Mouse (Mus musculus): ENCODE data around the gene Tmem41b. TPM values are rescaled to one million over a fixed set of nuclear protein-coding genes. Genes with fewer than 3 reads are reported as not detected.

The Tmem41b gene
- total and polyA plus RNA-seq, 3 experiments = 45.9 to 86.9 TPM; not detected in 1

DNA sequence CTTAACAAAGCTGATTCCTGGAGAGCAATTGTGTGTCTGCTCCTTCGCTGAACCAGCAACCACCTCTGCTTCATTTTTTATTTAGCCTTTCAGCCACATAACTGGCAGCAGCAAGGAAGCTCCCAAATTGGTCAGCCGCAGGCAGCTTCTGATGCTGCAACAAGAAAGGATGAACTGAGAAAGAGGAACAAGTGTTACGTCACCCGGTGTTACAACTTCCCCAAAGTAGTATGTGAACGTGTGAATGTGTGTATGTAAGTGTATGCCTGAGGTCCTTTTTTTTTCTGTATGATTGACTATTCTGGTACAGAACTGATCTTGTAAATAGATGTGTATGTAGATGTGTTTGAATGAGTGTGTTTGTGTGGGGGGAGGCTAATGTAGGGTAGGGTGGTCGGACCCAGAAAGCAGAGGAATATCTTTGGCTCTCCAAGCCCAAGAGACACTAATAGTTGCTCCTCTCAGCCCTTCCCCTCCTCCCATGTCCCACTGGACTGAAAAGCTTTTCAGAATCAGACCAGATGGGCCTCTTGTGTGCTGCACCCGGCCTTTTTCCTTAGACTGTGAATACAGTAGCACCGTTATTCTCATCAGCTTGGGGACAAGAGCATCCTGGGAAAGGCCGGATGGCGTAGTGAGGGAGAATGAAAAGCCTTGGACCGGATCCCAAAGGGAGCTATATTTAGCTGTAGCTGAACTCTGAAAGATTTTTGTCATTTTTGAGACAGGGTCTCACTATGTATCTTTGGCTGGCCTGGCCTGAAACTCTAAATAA lies 18.7 kb downstream of the Tmem41b start:
- Histone ChIP-seq H3K27ac (ENCODE audit: control insufficient read depth, low read depth, low read length) (no peak overlapping the region), H3K36me3 (ENCODE audit: control insufficient read depth in 1 of 2, insufficient read depth in 2 of 2, low read length in 2 of 2) (peaks cover 2 to 6% of the 10 kb centered on the region in 2 experiments; a peak in 3 of 4 replicates), H3K9ac (ENCODE audit: control insufficient read depth, low read depth, low read length, poor library complexity, severe bottlenecking) (no peak overlapping the region), H3K79me2 (ENCODE audit: control insufficient read depth, insufficient read depth, low read length, poor library complexity) (no peaks in the 10 kb centered on the region), H3K9me3 (replicated peaks; ENCODE audit: insufficient read depth, low read length) (no peaks in the 10 kb centered on the region), H3K4me3 (ENCODE audit: control insufficient read depth in 1 of 2, insufficient read depth in 1 of 2, low read depth in 2 of 2, low read length in 2 of 2) (no peak overlapping the region), H3K4me1 (ENCODE audit: control insufficient read depth in 1 of 2, insufficient read depth in 2 of 2, low read length in 2 of 2) (peaks cover 2 to 7% of the 10 kb centered on the region in 2 experiments; a peak in 2 of 4 replicates), H3K27me3 (ENCODE audit: control insufficient read depth in 1 of 2, insufficient read depth in 2 of 2, low read length in 2 of 2) (no peaks in the 10 kb centered on the region)
- TF ChIP-seq MYC (IDR thresholded peaks at IDR 0.05; ENCODE audit: low read depth, low read length) (peak; percentile 56; the same call in 1 of the 2 replicates), ETS1 (IDR thresholded peaks at IDR 0.05; ENCODE audit: low read depth, low read length) (peak; percentile 63; the same call in 1 of the 2 replicates), HCFC1 (IDR thresholded peaks at IDR 0.05; ENCODE audit: low read depth, low read length) (peak; percentile 19; the same call in 1 of the 2 replicates), SIN3A (IDR thresholded peaks at IDR 0.05; ENCODE audit: low read length) (0 out of 2 replicates have a peak, but pooled peaks have one; percentile 25), EP300 (IDR thresholded peaks at IDR 0.05; ENCODE audit: low read depth in 1 of 2, low read length in 2 of 2) (peak in 1 of 2 experiments; percentile 65; a peak in 2 of 4 replicates), NELFE (IDR thresholded peaks at IDR 0.05; ENCODE audit: low read depth, low read length) (no peak), CHD1 (IDR thresholded peaks at IDR 0.05; ENCODE audit: low read depth, low read length) (no peak), MYB (IDR thresholded peaks at IDR 0.05; ENCODE audit: low read depth, low read length) (no peak), ZNF384 (IDR thresholded peaks at IDR 0.05; ENCODE audit: low read depth, low read length) (peak; percentile 81)
- DNase-seq (ENCODE audit: low read depth, low spot score) = peak; percentile 90

DNA sequence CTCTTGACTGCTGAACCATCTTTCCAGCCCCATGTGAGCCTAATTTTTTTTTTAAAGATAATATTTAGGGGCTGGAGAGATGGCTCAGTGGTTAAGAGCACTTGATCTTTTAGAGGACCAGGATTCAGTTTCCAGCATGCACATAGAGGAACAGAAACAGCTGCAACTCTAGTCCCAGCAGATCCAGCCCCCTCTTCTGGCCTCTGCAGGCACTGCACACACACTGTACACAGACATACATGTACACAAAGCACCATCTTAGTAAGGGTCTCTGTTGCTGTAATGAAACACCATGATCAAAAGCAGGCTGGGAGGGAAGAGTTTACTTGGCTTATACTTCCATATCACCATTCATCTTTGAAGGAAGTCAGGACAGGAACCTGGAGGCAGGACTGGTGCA lies 21.1 kb downstream of the Tmem41b start:
- Histone ChIP-seq H3K27me3 (ENCODE audit: control insufficient read depth in 1 of 2, insufficient read depth in 2 of 2, low read length in 2 of 2) (no peaks in the 10 kb centered on the region), H3K4me1 (ENCODE audit: control insufficient read depth in 1 of 2, insufficient read depth in 2 of 2, low read length in 2 of 2) (peaks cover 6 to 10% of the 10 kb centered on the region in 2 experiments), H3K79me2 (ENCODE audit: control insufficient read depth, insufficient read depth, low read length, poor library complexity) (no peaks in the 10 kb centered on the region), H3K27ac (ENCODE audit: control insufficient read depth, low read depth, low read length) (no peak overlapping the region), H3K36me3 (ENCODE audit: control insufficient read depth in 1 of 2, insufficient read depth in 2 of 2, low read length in 2 of 2) (peaks cover 0 to 9% of the 10 kb centered on the region in 2 experiments; a peak in 1 of 4 replicates), H3K4me3 (ENCODE audit: control insufficient read depth in 1 of 2, insufficient read depth in 1 of 2, low read depth in 2 of 2, low read length in 2 of 2) (no peak overlapping the region), H3K9me3 (replicated peaks; ENCODE audit: insufficient read depth, low read length) (no peaks in the 10 kb centered on the region), H3K9ac (ENCODE audit: control insufficient read depth, low read depth, low read length, poor library complexity, severe bottlenecking) (no peak overlapping the region)
- DNase-seq (ENCODE audit: low read depth, low spot score) = peak; percentile 36
- TF ChIP-seq ZC3H11A (IDR thresholded peaks at IDR 0.05; ENCODE audit: low read depth, low read length) (no peak), CTCF (IDR thresholded peaks at IDR 0.05 in 2 of 3, conservative IDR thresholded peaks at IDR 0.05 in 1 of 3; ENCODE audit: control insufficient read depth in 1 of 3, insufficient read depth in 1 of 3, low read depth in 2 of 3, low read length in 3 of 3, poor library complexity in 1 of 3, severe bottlenecking in 1 of 3) (peak; percentile 31 to 43 (median 41); a peak in 5 of 6 replicates)

DNA sequence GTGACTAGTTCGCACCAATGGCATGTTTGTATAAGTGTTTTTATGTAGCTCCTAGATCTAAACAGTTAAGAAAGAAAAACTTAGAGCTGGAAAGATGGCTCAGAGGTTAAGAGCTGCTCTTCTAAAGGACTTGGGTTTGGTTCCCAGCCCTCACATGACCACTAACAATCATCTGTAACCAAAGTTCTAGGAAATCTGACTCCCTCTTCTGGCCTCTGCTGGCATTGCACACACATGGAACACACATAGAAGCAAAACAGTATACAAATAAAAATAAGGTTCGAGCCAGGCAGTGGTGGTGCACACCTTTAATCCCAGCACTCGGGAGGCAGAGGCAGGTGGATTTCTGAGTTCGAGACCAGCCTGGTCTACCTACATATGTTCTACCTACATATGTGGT lies 23.0 kb downstream of the Tmem41b start:
- H3K27ac ChIP-seq (ENCODE audit: control insufficient read depth, low read depth, low read length) = no peak overlapping the region
- H3K4me3 ChIP-seq (ENCODE audit: control insufficient read depth in 1 of 2, insufficient read depth in 1 of 2, low read depth in 2 of 2, low read length in 2 of 2) = no peak overlapping the region
- no peaks in the 10 kb centered on the region for H3K27me3 ChIP-seq (ENCODE audit: control insufficient read depth in 1 of 2, insufficient read depth in 2 of 2, low read length in 2 of 2)
- peaks cover 6% of the 10 kb centered on the region for H3K79me2 ChIP-seq (ENCODE audit: control insufficient read depth, insufficient read depth, low read length, poor library complexity)
- DNase-seq (ENCODE audit: low read depth, low spot score) = peak; percentile 52
- H3K4me1 ChIP-seq (ENCODE audit: control insufficient read depth in 1 of 2, insufficient read depth in 2 of 2, low read length in 2 of 2) = peaks cover 6 to 11% of the 10 kb centered on the region in 2 experiments; a peak in 3 of 4 replicates
- no peak for TF ChIP-seq UBTF (IDR thresholded peaks at IDR 0.05; ENCODE audit: borderline replicate concordance, insufficient read depth, low read depth, low read length)
- TF ChIP-seq RAD21 (IDR thresholded peaks at IDR 0.05; ENCODE audit: low read depth, low read length) = 0 out of 2 replicates have a peak, but pooled peaks have one; percentile 0
- TF ChIP-seq MEF2A (IDR thresholded peaks at IDR 0.05; ENCODE audit: extremely low read depth, insufficient replicate concordance, low read depth, low read length, poor library complexity, severe bottlenecking) = no peak
- TF ChIP-seq MYB (IDR thresholded peaks at IDR 0.05; ENCODE audit: low read depth, low read length) = no peak
- no peak for TF ChIP-seq EP300 (IDR thresholded peaks at IDR 0.05; ENCODE audit: low read depth in 1 of 2, low read length in 2 of 2)
- no peak for TF ChIP-seq KAT2A (conservative IDR thresholded peaks at IDR 0.05; ENCODE audit: low read depth, low read length)
- peak; percentile 8 to 45 (median 43); a peak in 4 of 6 replicates for TF ChIP-seq CTCF (IDR thresholded peaks at IDR 0.05 in 2 of 3, conservative IDR thresholded peaks at IDR 0.05 in 1 of 3; ENCODE audit: control insufficient read depth in 1 of 3, insufficient read depth in 1 of 3, low read depth in 2 of 3, low read length in 3 of 3, poor library complexity in 1 of 3, severe bottlenecking in 1 of 3)
- TF ChIP-seq NRF1 (IDR thresholded peaks at IDR 0.05; ENCODE audit: insufficient read depth, low read depth, low read length, poor library complexity, severe bottlenecking) = no peak
- TF ChIP-seq MAZ (IDR thresholded peaks at IDR 0.05; ENCODE audit: low read depth, low read length) = no peak
- no peak for TF ChIP-seq POLR2AphosphoS2 (IDR thresholded peaks at IDR 0.05; ENCODE audit: low read length)
- TF ChIP-seq SMC3 (IDR thresholded peaks at IDR 0.05; ENCODE audit: low read depth, low read length) = peak; percentile 27
- no peak for TF ChIP-seq POLR2AphosphoS5 (IDR thresholded peaks at IDR 0.05; ENCODE audit: borderline replicate concordance, low read depth, low read length)
- no peak overlapping the region for H3K9ac ChIP-seq (ENCODE audit: control insufficient read depth, low read depth, low read length, poor library complexity, severe bottlenecking)
- H3K9me3 ChIP-seq (replicated peaks; ENCODE audit: insufficient read depth, low read length) = no peaks in the 10 kb centered on the region
- peaks cover 0 to 10% of the 10 kb centered on the region in 2 experiments; a peak in 1 of 4 replicates for H3K36me3 ChIP-seq (ENCODE audit: control insufficient read depth in 1 of 2, insufficient read depth in 2 of 2, low read length in 2 of 2)

Measured in MEL (cell line).